Mouse (Mus musculus) heart, adult 2 months (tissue): ENCODE measurements at regions not wholly inside any gene's neighbourhood (a gene's known extent, or its start where the extent isn't known, plus 50 kb on each side); places are given as distances from the start of the nearest gene placed in this dataset.

Experiments used
- CTCF ChIP-seq: fragments of 200-600 bp; IDR thresholded peaks from 2 replicates; pipeline ENCODE4 v1.8.1; 2022; ENCODE audit warnings: antibody characterized with exemption, mild to moderate bottlenecking, moderate library complexity
- POLR2A ChIP-seq: fragments of 200-500 bp; IDR thresholded peaks from 2 replicates; pipeline ENCODE4 v1.6.1; 2011; ENCODE audit warnings: mild to moderate bottlenecking, low read depth, low read length, control low read depth; ENCODE audit not compliant: insufficient read depth

DNA sequence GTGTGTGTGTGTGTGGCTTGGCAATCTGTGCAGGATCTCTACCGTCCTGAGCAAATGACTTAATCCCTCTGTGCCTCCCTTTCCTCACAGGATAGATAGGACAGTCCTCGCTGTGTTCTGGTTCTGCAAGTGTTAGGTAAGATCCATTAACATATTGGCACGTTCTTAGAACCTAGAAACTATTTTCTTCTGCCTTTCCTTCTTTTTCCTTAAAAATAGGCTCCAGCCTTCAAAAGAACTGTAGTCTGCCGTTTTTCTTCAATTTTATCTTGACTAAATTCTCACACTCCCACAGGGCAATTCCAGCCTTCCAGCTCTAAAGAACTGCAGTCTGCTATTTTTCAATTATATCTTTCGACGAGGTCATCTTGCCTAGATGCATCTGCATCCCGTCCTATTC is 227.6 kb upstream of the Clint1 start:
- TF ChIP-seq CTCF: no peak
- no peak for TF ChIP-seq POLR2A
